ENCODE assay signal across 16 mouse cellular contexts in genomic region chr4:109234185-109234584, GRCm38 (mm10). TPM values are rescaled to one million over a fixed set of nuclear protein-coding genes. Genes with fewer than 3 reads are reported as not detected.
"Had no signal": no experiment of that assay in that cellular context is flagged by ENCODE, and none has a peak within 500 bp of the region (broad histone marks: within the 10 kb centered on the region; RNA-seq: fewer than 3 reads in every experiment).

Gene Calr4 (plus strand): TSS chr4:109234485.

- DNase-seq: kidney, adult 18-20 months; kidney, postnatal 10 days; layer of hippocampus, adult 9-11 months; lung, adult 18-20 months; lung, postnatal 36 days; midbrain, embryonic 14.5 days; thymus, adult 2 months; thymus, postnatal 36 days had no signal

- H3K9ac ChIP-seq: intestine, embryonic 15.5 days; limb, embryonic 13.5 days; liver, embryonic 14.5 days had no signal

- H3K4me3 ChIP-seq: intestine, embryonic 15.5 days; limb, embryonic 13.5 days had no signal

- H3K27me3 ChIP-seq: intestine, embryonic 15.5 days; limb, embryonic 13.5 days had no signal

- H3K4me2 ChIP-seq: intestine, embryonic 15.5 days; limb, embryonic 13.5 days had no signal

- ATAC-seq: intestine, embryonic 15.5 days had no signal

- H3K27ac ChIP-seq: intestine, embryonic 15.5 days; limb, embryonic 13.5 days; liver, embryonic 14.5 days; stomach, postnatal 0 days had no signal

- H3K4me1 ChIP-seq: intestine, embryonic 15.5 days had no signal

- H3K36me3 ChIP-seq: intestine, embryonic 15.5 days; limb, embryonic 13.5 days had no signal

- H3K9me3 ChIP-seq: intestine, embryonic 15.5 days; limb, embryonic 13.5 days had no signal

RNA-seq across cellular contexts. Expression of gene Calr4, which starts in this region (rescaled TPM):
- total RNA-seq: liver, adult 2 months; megakaryocyte progenitor cell, adult 5-6 weeks; monocyte, adult 5-6 weeks had no signal
- polyA plus RNA-seq: large intestine, adult 2 months; limb, embryonic 13.5 days; liver, adult 2 months; stomach, postnatal 0 days; thymus, adult 2 months had no signal
